Mouse (Mus musculus) CD4-positive naive resting alpha-beta T cell, adult 76 days (primary cell): ENCODE measurements around the gene Bcl2a1c. TPM values are rescaled to one million over a fixed set of nuclear protein-coding genes. Genes with fewer than 3 reads are reported as not detected.

Source experiments
- total RNA-seq: library from RNA; stranded (reverse); gene quantifications from one replicate; pipeline ENCODE4 v1.2.4, GENCODE M21; 2023

Gene Bcl2a1c
- total RNA-seq = not detected

GRCm38 (mm10) chr9:114329855-114330254 lies at the start of gene Bcl2a1c:
Bcl2a1c (plus strand) TSS chr9:114330135.

Other genes with a start within 250 kb of the Bcl2a1c start
- gene Crtap, start 60.5 kb downstream of the Bcl2a1c start, total RNA-seq = 5.0 TPM
- gene Glb1, start 70.9 kb downstream of the Bcl2a1c start, total RNA-seq = 18.1 TPM
- 10.6 TPM for gene Tmppe, start 71.0 kb downstream of the Bcl2a1c start, total RNA-seq
- gene Ccr4, start 174.8 kb downstream of the Bcl2a1c start, total RNA-seq = 0.62 TPM
- gene C130032M10Rik, start 185.6 kb downstream of the Bcl2a1c start, total RNA-seq = not detected
- gene Trim71, start 234.2 kb downstream of the Bcl2a1c start, total RNA-seq = not detected